Mouse (Mus musculus) kidney, adult 2 months (tissue): ENCODE measurements around the gene Vwa7. TPM values are rescaled to one million over a fixed set of nuclear protein-coding genes. Genes with fewer than 3 reads are reported as not detected.
"Not testable (repeated sequence)": the region's sequence is repeated elsewhere in the genome, so short reads cannot be mapped to it uniquely, and the experiment has no call there.

Experiments used
- DNase-seq: peaks from one replicate; pipeline ENCODE4 v3.0.0; 2021
- H3K27ac ChIP-seq: fragments of 200-500 bp; 2 replicates; pipeline ENCODE4 v1.5.1; 2012; ENCODE audit warnings: low read depth, low read length, control low read depth, inconsistent platforms; ENCODE audit not compliant: insufficient read depth
- H3K27me3 ChIP-seq: fragments of 200-500 bp; replicated peaks from 2 replicates; pipeline ENCODE4 v1.6.1; 2012; ENCODE audit warnings: mild to moderate bottlenecking, moderate library complexity, low read length, inconsistent platforms; ENCODE audit not compliant: control insufficient read depth, insufficient read depth
- H3K36me3 ChIP-seq: fragments of 200-500 bp; 2 replicates; pipeline ENCODE4 v1.6.1; 2012; ENCODE audit warnings: mild to moderate bottlenecking, moderate library complexity, low read length, inconsistent platforms; ENCODE audit not compliant: control insufficient read depth, insufficient read depth
- H3K4me1 ChIP-seq: fragments of 200-500 bp; 2 replicates; pipeline ENCODE4 v1.6.1; 2011; ENCODE audit warnings: low read length; ENCODE audit not compliant: control insufficient read depth, insufficient read depth
- H3K4me3 ChIP-seq: fragments of 200-500 bp; 2 replicates; pipeline ENCODE4 v1.5.1; 2011; ENCODE audit warnings: mild to moderate bottlenecking, low read depth, low read length, control low read depth; ENCODE audit not compliant: insufficient read depth
- CTCF ChIP-seq: fragments of 200-500 bp; conservative IDR thresholded peaks from 2 replicates; pipeline ENCODE4 v1.5.1; 2011; ENCODE audit warnings: low read depth, mild to moderate bottlenecking, control low read depth, low read length, moderate library complexity, mixed read lengths; ENCODE audit not compliant: insufficient read depth, insufficient read length
- POLR2A ChIP-seq: fragments of 200-500 bp; IDR thresholded peaks from one replicate; pipeline ENCODE4 v1.6.1; 2011; ENCODE audit warnings: low read depth, low read length, control low read depth
- WGBS: fragments of 180-500 bp; shearing (Covaris S2); methylation state at CpG from one replicate; pipeline ENCODE4 v1.1.7; 2018; 5-methylcytosine and 5-hydroxymethylcytosine counted together
- polyA plus RNA-seq: library from polyadenylated mRNA; depleted of rRNA; stranded (reverse); fragments of >200 nt; gene quantifications from 2 replicates; pipeline ENCODE4 v1.2.3, GENCODE M21; 2012

The Vwa7 gene
- polyA plus RNA-seq, 1 experiment = 0.89 TPM

GRCm38 (mm10) chr17:34978239-34978638 lies 38.1 kb upstream of the Vwa7 start:
- H3K36me3 ChIP-seq = no peaks in the 10 kb centered on the region
- no peak for TF ChIP-seq CTCF
- no peak for TF ChIP-seq POLR2A
- 86% methylated on average over 27 of the region's 27 CpGs for WGBS

GRCm38 (mm10) chr17:34979631-34980030 lies 36.7 kb upstream of the Vwa7 start:
- no peak overlapping the region for H3K4me3 ChIP-seq
- 59% methylated on average over 4 of the region's 4 CpGs for WGBS
- no peaks in the 10 kb centered on the region for H3K36me3 ChIP-seq
- no peaks in the 10 kb centered on the region for H3K27me3 ChIP-seq
- H3K27ac ChIP-seq = peak overlapping the region; percentile 85
- peaks cover 22% of the 10 kb centered on the region; the same call in 1 of the 2 replicates for H3K4me1 ChIP-seq
- TF ChIP-seq CTCF (no peak), POLR2A (no peak)
- DNase-seq = peak; percentile 57

More at GRCm38 (mm10) chr17:34978239-34978638, 38.1 kb upstream of the Vwa7 start:
- Histone ChIP-seq H3K27me3 (no peaks in the 10 kb centered on the region), H3K4me1 (peaks cover 22% of the 10 kb centered on the region; the same call in 1 of the 2 replicates), H3K4me3 (no peak overlapping the region), H3K27ac (no peak overlapping the region)
- no peak for DNase-seq

GRCm38 (mm10) chr17:34980655-34981054 lies 35.7 kb upstream of the Vwa7 start:
- TF ChIP-seq CTCF (peak; percentile 40), POLR2A (no peak)
- Histone ChIP-seq H3K27ac (peak overlapping the region; percentile 65), H3K27me3 (no peaks in the 10 kb centered on the region), H3K4me1 (peaks cover 20% of the 10 kb centered on the region; the same call in 1 of the 2 replicates), H3K4me3 (peak overlapping the region; percentile 34; the same call in 1 of the 2 replicates), H3K36me3 (no peaks in the 10 kb centered on the region)
- 5% methylated on average over 2 of the region's 2 CpGs for WGBS
- peak; percentile 86 for DNase-seq

GRCm38 (mm10) chr17:34981690-34982180 lies 34.6 kb upstream of the Vwa7 start, which contains the start of gene Lsm2:
Gene Lsm2 (plus strand): TSS chr17:34981862.
- WGBS = under 1% methylated on average over 58 of the region's 58 CpGs
- Histone ChIP-seq H3K27ac (peak within 1 kb of the TSS; percentile 93), H3K27me3 (no peaks in the 10 kb centered on the region), H3K4me3 (peak within 1 kb of the TSS; percentile 81), H3K4me1 (peaks cover 15% of the 10 kb centered on the region; the same call in 1 of the 2 replicates), H3K36me3 (no peaks in the 10 kb centered on the region)
- peak; percentile 96 for DNase-seq
- TF ChIP-seq CTCF = no peak
- peak; percentile 86 for TF ChIP-seq POLR2A

GRCm38 (mm10) chr17:34982328-34982727 lies 34.1 kb upstream of the Vwa7 start:
- DNase-seq = no peak
- peaks cover 15% of the 10 kb centered on the region; the same call in 1 of the 2 replicates for H3K4me1 ChIP-seq
- H3K4me3 ChIP-seq = peak overlapping the region; percentile 81

GRCm38 (mm10) chr17:34984218-34984617 lies 32.2 kb upstream of the Vwa7 start:
- no peaks in the 10 kb centered on the region for H3K36me3 ChIP-seq
- TF ChIP-seq POLR2A = no peak
- TF ChIP-seq CTCF = no peak
- no peak overlapping the region for H3K27ac ChIP-seq
- whole genome bisulfite sequencing = 69% methylated on average over 2 of the region's 2 CpGs
- H3K27me3 ChIP-seq = no peaks in the 10 kb centered on the region
- peaks cover 15% of the 10 kb centered on the region; the same call in 1 of the 2 replicates for H3K4me1 ChIP-seq
- H3K4me3 ChIP-seq = no peak overlapping the region
- peak; percentile 49 for DNase-seq

More at GRCm38 (mm10) chr17:34982328-34982727, 34.1 kb upstream of the Vwa7 start:
- Histone ChIP-seq H3K36me3 (no peaks in the 10 kb centered on the region), H3K27ac (no peak overlapping the region), H3K27me3 (no peaks in the 10 kb centered on the region)
- WGBS = under 1% methylated on average over 15 of the region's 15 CpGs
- no peak for TF ChIP-seq POLR2A
- TF ChIP-seq CTCF = no peak

- Histone ChIP-seq H3K27me3 (no peaks in the 10 kb centered on the region), H3K4me1 (no peaks in the 10 kb centered on the region), H3K36me3 (no peaks in the 10 kb centered on the region), H3K27ac (no peak overlapping the region), H3K4me3 (no peak overlapping the region)
- TF ChIP-seq CTCF (no peak), POLR2A (no peak)
- DNase-seq = no peak
Observed at GRCm38 (mm10) chr17:34994751-34995150, 21.6 kb upstream of the Vwa7 start.

GRCm38 (mm10) chr17:34995192-34995591 lies 21.2 kb upstream of the Vwa7 start:
- not testable (repeated sequence) for H3K4me3 ChIP-seq, DNase-seq, H3K27me3 ChIP-seq, H3K27ac ChIP-seq, H3K36me3 ChIP-seq, H3K4me1 ChIP-seq
- WGBS = 68% methylated on average over 4 of the region's 4 CpGs

GRCm38 (mm10) chr17:34995927-34996326 lies 20.5 kb upstream of the Vwa7 start:
- H3K36me3 ChIP-seq, H3K27me3 ChIP-seq, DNase-seq, H3K4me1 ChIP-seq, H3K27ac ChIP-seq, H3K4me3 ChIP-seq: not testable (repeated sequence)
- 94% methylated on average over 4 of the region's 4 CpGs for WGBS
